Comparison of ENCODE assay signal across 11 mouse cellular contexts in the genomic region with DNA sequence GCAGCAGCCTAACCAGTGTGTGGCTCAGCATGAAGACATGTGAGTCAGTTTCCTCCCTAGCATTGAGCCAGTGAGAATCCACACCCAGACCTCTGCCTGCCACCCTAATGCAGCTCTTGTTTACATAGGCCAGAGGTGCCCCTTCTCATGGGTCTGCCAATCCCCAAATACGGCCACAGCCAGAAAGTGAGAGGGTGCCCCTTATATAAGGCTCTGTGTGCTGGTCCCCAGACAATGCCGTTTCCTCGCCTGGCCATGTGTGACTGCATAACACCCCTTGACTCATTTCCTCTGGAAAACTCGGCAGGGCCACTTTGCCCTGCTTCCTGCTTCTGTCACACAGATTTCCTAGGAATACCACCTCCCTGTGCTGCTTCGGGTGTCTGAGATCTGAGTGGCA.
DNase-seq lines count a peak whose midpoint lies in the region; ATAC-seq lines count a peak whose summit lies in the region.
"Had no signal": no experiment of that assay in that cellular context is flagged by ENCODE, and none has a peak within 500 bp of the region (broad histone marks: within the 10 kb centered on the region; RNA-seq: fewer than 3 reads in every experiment).

No protein-coding gene starts in this region.

- H3K36me3 ChIP-seq in heart, embryonic 15.5 days: no peaks in the 10 kb centered on the region
- no peaks in the 10 kb centered on the region for H3K36me3 ChIP-seq in liver, embryonic 13.5 days
- no peaks in the 10 kb centered on the region for H3K36me3 ChIP-seq in hindbrain, embryonic 13.5 days
- H3K36me3 ChIP-seq in hindbrain, embryonic 14.5 days (replicated peaks; ENCODE audit: control insufficient read depth, insufficient read depth): no peaks in the 10 kb centered on the region

- no peak overlapping the region for H3K4me2 ChIP-seq in heart, embryonic 15.5 days
- no peak overlapping the region for H3K4me2 ChIP-seq in liver, embryonic 13.5 days
- no peak overlapping the region for H3K4me2 ChIP-seq in hindbrain, embryonic 13.5 days
- no peak overlapping the region for H3K4me2 ChIP-seq in hindbrain, embryonic 14.5 days (replicated peaks)

- peak; percentile 27; the same call in 1 of the 2 replicates for ATAC-seq in heart, embryonic 15.5 days (replicated peaks; ENCODE audit: insufficient number of reproducible peaks, insufficient read depth, low FRiP score, low read depth)
- ATAC-seq in liver, embryonic 13.5 days (ENCODE audit: low read depth): no peak
- ATAC-seq in hindbrain, embryonic 13.5 days (ENCODE audit: low FRiP score): no peak
- no peak for ATAC-seq in hindbrain, embryonic 14.5 days (ENCODE audit: low FRiP score)
- ATAC-seq: hindbrain, embryonic 16.5 days had no signal

- H3K27me3 ChIP-seq in heart, embryonic 15.5 days: no peaks in the 10 kb centered on the region
- no peaks in the 10 kb centered on the region for H3K27me3 ChIP-seq in liver, embryonic 13.5 days
- no peaks in the 10 kb centered on the region for H3K27me3 ChIP-seq in hindbrain, embryonic 13.5 days
- no peaks in the 10 kb centered on the region for H3K27me3 ChIP-seq in hindbrain, embryonic 14.5 days (ENCODE audit: control insufficient read depth, insufficient read depth, low read length)

- no peak overlapping the region for H3K27ac ChIP-seq in heart, embryonic 15.5 days
- H3K27ac ChIP-seq in liver, embryonic 13.5 days: peak overlapping the region; percentile 20; the same call in 1 of the 2 replicates
- no peak overlapping the region for H3K27ac ChIP-seq in hindbrain, embryonic 13.5 days
- H3K27ac ChIP-seq in hindbrain, embryonic 14.5 days: no peak overlapping the region

- peak; percentile 50 for DNase-seq in adrenal gland, adult 2 months
- no peak for DNase-seq in adrenal gland, postnatal 10 days
- peak; percentile 17 for DNase-seq in adipocyte (ENCODE audit: low spot score)
- no peak for DNase-seq in liver, embryonic 13.5 days
- no peak for DNase-seq in hindbrain, embryonic 14.5 days (ENCODE audit: low spot score)
- no peak for DNase-seq in right cerebral cortex, adult 2 months (ENCODE audit: low spot score in 2 of 2)
- DNase-seq: cerebellum, adult 8-10 months had no signal

- H3K9ac ChIP-seq in heart, embryonic 15.5 days: no peak overlapping the region
- peak overlapping the region; percentile 17; the same call in 1 of the 2 replicates for H3K9ac ChIP-seq in liver, embryonic 13.5 days
- no peak overlapping the region for H3K9ac ChIP-seq in hindbrain, embryonic 13.5 days
- no peak overlapping the region for H3K9ac ChIP-seq in hindbrain, embryonic 14.5 days

- WGBS in heart, embryonic 15.5 days: 43% methylated on average over 5 of the region's 5 CpGs
- WGBS in liver, embryonic 13.5 days (ENCODE audit: insufficient replicate concordance): 66% methylated on average over 5 of the region's 5 CpGs
- WGBS in hindbrain, embryonic 13.5 days: 53% methylated on average over 5 of the region's 5 CpGs
- 60% methylated on average over 5 of the region's 5 CpGs for WGBS in hindbrain, embryonic 14.5 days

- no peak overlapping the region for H3K4me3 ChIP-seq in heart, embryonic 15.5 days
- no peak overlapping the region for H3K4me3 ChIP-seq in liver, embryonic 13.5 days (replicated peaks)
- no peak overlapping the region for H3K4me3 ChIP-seq in hindbrain, embryonic 13.5 days
- H3K4me3 ChIP-seq in hindbrain, embryonic 14.5 days (replicated peaks; ENCODE audit: low read length): no peak overlapping the region
- H3K4me3 ChIP-seq: erythroblast, embryonic 14.5 days had no signal

- H3K4me1 ChIP-seq in heart, embryonic 15.5 days (replicated peaks): peaks cover 7% of the 10 kb centered on the region
- peaks cover 70% of the 10 kb centered on the region for H3K4me1 ChIP-seq in liver, embryonic 13.5 days (replicated peaks)
- peaks cover 8% of the 10 kb centered on the region; the same call in 1 of the 2 replicates for H3K4me1 ChIP-seq in hindbrain, embryonic 13.5 days (replicated peaks)
- H3K4me1 ChIP-seq in hindbrain, embryonic 14.5 days (replicated peaks; ENCODE audit: control insufficient read depth, insufficient read depth, low read length): no peaks in the 10 kb centered on the region

- H3K9me3 ChIP-seq in heart, embryonic 15.5 days (replicated peaks): no peaks in the 10 kb centered on the region
- H3K9me3 ChIP-seq in liver, embryonic 13.5 days (replicated peaks): no peaks in the 10 kb centered on the region
- no peaks in the 10 kb centered on the region for H3K9me3 ChIP-seq in hindbrain, embryonic 13.5 days
- no peaks in the 10 kb centered on the region for H3K9me3 ChIP-seq in hindbrain, embryonic 14.5 days (ENCODE audit: control insufficient read depth, low read length)

Comparison
In these comparisons a context has a peak if more than half of its experiments do, and no peak if none do; other contexts are left out.
1. DNase-seq: peak in adrenal gland, adult 2 months (single experiment) and adipocyte (single experiment); none in adrenal gland, postnatal 10 days (single experiment), liver, embryonic 13.5 days (single experiment), hindbrain, embryonic 14.5 days (single experiment) and right cerebral cortex, adult 2 months (0 of 2).